Mouse (Mus musculus): ENCODE measurements around the gene Hscb. TPM values are rescaled to one million over a fixed set of nuclear protein-coding genes. Genes with fewer than 3 reads are reported as not detected.
A peak's percentile ranks its signal among the peaks of the same experiment; 100 is the strongest.
"Not testable (repeated sequence)": the region's sequence is repeated elsewhere in the genome, so short reads cannot be mapped to it uniquely, and the experiment has no call there.

Hscb gene
- polyA plus RNA-seq, 1 experiment from 2014 or later = 19.6 TPM

- 6% methylated on average over 4 of the region's 4 CpGs for WGBS
- Histone ChIP-seq H3K4me3 (ENCODE audit: low read depth, low read length) (peak overlapping the region; percentile 56), H3K9me3 (ENCODE audit: control insufficient read depth, low read length) (no peaks in the 10 kb centered on the region), H3K27ac (replicated peaks; ENCODE audit: low read depth, low read length) (peak overlapping the region; percentile 78), H3K27me3 (replicated peaks; ENCODE audit: control insufficient read depth, insufficient read depth, low read length) (no peaks in the 10 kb centered on the region), H3K9ac (ENCODE audit: low read depth, low read length) (peak overlapping the region; percentile 61), H3K4me2 (ENCODE audit: low read depth, low read length) (peak overlapping the region; percentile 68), H3K36me3 (ENCODE audit: control insufficient read depth, insufficient read depth, low read length) (peaks cover 17% of the 10 kb centered on the region), H3K4me1 (ENCODE audit: control insufficient read depth, insufficient read depth, low read length) (no peaks in the 10 kb centered on the region; the same call in 1 of the 2 replicates)
- ATAC-seq (ENCODE audit: low read depth) = no peak
- DNase-seq (ENCODE audit: low spot score) = peak; percentile 11
Measured at GRCm38 (mm10) chr5:110840465-110840864, 888 bp upstream of the Hscb start.

GRCm38 (mm10) chr5:110839038-110839677, 419 bp downstream of the Hscb start:
- H3K9me3 ChIP-seq (ENCODE audit: control insufficient read depth, low read length) = no peaks in the 10 kb centered on the region
- H3K4me3 ChIP-seq (ENCODE audit: low read depth, low read length) = peak overlapping the region; percentile 56
- DNase-seq (ENCODE audit: low spot score) = no peak
- peaks cover 13% of the 10 kb centered on the region for H3K36me3 ChIP-seq (ENCODE audit: control insufficient read depth, insufficient read depth, low read length)
- no peaks in the 10 kb centered on the region; the same call in 1 of the 2 replicates for H3K4me1 ChIP-seq (ENCODE audit: control insufficient read depth, insufficient read depth, low read length)
- peak overlapping the region; percentile 68 for H3K4me2 ChIP-seq (ENCODE audit: low read depth, low read length)
- peak overlapping the region; percentile 56 for H3K27ac ChIP-seq (replicated peaks; ENCODE audit: low read depth, low read length)
- no peaks in the 10 kb centered on the region for H3K27me3 ChIP-seq (replicated peaks; ENCODE audit: control insufficient read depth, insufficient read depth, low read length)
- peak; percentile 69 for ATAC-seq (ENCODE audit: low read depth)
- H3K9ac ChIP-seq (ENCODE audit: low read depth, low read length) = peak overlapping the region; percentile 63
- WGBS = 7% methylated on average over 28 of the region's 28 CpGs

GRCm38 (mm10) chr5:110838016-110838415, 1.6 kb downstream of the Hscb start:
- WGBS = 87% methylated on average over 5 of the region's 5 CpGs
- not testable (repeated sequence) for H3K27me3 ChIP-seq (replicated peaks; ENCODE audit: control insufficient read depth, insufficient read depth, low read length); H3K4me3 ChIP-seq (ENCODE audit: low read depth, low read length); DNase-seq (ENCODE audit: low spot score); H3K4me1 ChIP-seq (ENCODE audit: control insufficient read depth, insufficient read depth, low read length); H3K9me3 ChIP-seq (ENCODE audit: control insufficient read depth, low read length); H3K27ac ChIP-seq (replicated peaks; ENCODE audit: low read depth, low read length); H3K4me2 ChIP-seq (ENCODE audit: low read depth, low read length); H3K9ac ChIP-seq (ENCODE audit: low read depth, low read length); ATAC-seq (ENCODE audit: low read depth)
- H3K36me3 ChIP-seq (ENCODE audit: control insufficient read depth, insufficient read depth, low read length) = peaks cover 13% of the 10 kb centered on the region

- H3K27me3 ChIP-seq (replicated peaks; ENCODE audit: control insufficient read depth, insufficient read depth, low read length) = no peaks in the 10 kb centered on the region
- H3K36me3 ChIP-seq (ENCODE audit: control insufficient read depth, insufficient read depth, low read length) = peaks cover 7% of the 10 kb centered on the region; the same call in 1 of the 2 replicates
- H3K27ac ChIP-seq (replicated peaks; ENCODE audit: low read depth, low read length) = no peak overlapping the region
- H3K9ac ChIP-seq (ENCODE audit: low read depth, low read length) = no peak overlapping the region
- DNase-seq (ENCODE audit: low spot score) = peak; percentile 34
- 40% methylated on average over 3 of the region's 3 CpGs for WGBS
- H3K4me1 ChIP-seq (ENCODE audit: control insufficient read depth, insufficient read depth, low read length) = no peaks in the 10 kb centered on the region; the same call in 1 of the 2 replicates
- H3K4me2 ChIP-seq (ENCODE audit: low read depth, low read length) = no peak overlapping the region
- H3K9me3 ChIP-seq (ENCODE audit: control insufficient read depth, low read length) = no peaks in the 10 kb centered on the region
- no peak overlapping the region for H3K4me3 ChIP-seq (ENCODE audit: low read depth, low read length)
- ATAC-seq (ENCODE audit: low read depth) = no peak
Measured at GRCm38 (mm10) chr5:110835959-110836358, 3.6 kb downstream of the Hscb start.

DNA sequence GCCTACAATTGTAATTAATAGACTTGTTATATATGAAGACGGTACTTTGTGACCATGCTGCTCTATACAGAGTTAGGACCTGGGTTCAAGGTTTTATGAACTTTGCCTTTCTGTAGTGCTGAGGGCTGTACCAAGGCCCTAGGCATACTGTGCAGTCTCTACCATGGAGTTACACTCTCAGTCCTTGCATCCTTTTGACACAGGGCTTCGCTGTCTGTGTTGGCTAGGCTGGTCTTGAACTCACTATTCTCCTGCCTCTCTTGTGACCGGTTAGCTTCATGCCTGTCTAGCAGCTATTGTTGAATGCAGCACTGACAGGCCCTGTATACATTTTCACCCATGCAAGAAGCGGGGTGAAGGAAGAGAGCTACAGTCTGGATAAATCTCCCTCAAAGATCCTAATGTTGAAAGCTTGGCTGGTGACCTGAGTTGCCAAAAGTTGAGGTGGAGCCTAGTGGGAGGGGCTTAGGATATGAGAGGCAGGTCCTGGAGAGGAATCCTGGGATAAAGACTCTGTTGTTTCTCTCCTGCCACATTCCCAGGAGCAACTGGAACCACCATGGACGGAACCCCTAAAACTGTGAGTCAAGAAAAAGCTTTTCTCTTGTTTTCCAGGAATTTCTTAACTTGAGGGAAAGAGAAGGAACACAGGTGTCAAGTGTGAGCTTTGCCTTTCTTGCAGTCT, 8.4 kb downstream of the Hscb start:
- Histone ChIP-seq H3K4me2 (ENCODE audit: low read depth, low read length) (no peak overlapping the region), H3K4me1 (ENCODE audit: control insufficient read depth, insufficient read depth, low read length) (no peaks in the 10 kb centered on the region), H3K27ac (replicated peaks; ENCODE audit: low read depth, low read length) (no peak overlapping the region), H3K4me3 (ENCODE audit: low read depth, low read length) (no peak overlapping the region), H3K36me3 (ENCODE audit: control insufficient read depth, insufficient read depth, low read length) (peaks cover 12% of the 10 kb centered on the region; the same call in 1 of the 2 replicates), H3K9me3 (ENCODE audit: control insufficient read depth, low read length) (no peaks in the 10 kb centered on the region), H3K9ac (ENCODE audit: low read depth, low read length) (no peak overlapping the region), H3K27me3 (replicated peaks; ENCODE audit: control insufficient read depth, insufficient read depth, low read length) (no peaks in the 10 kb centered on the region)
- no peak for ATAC-seq (ENCODE audit: low read depth)
- 90% methylated on average over 5 of the region's 5 CpGs for WGBS
- DNase-seq (ENCODE audit: low spot score) = no peak

GRCm38 (mm10) chr5:110827576-110827975, 12.0 kb downstream of the Hscb start:
- Histone ChIP-seq H3K4me1 (ENCODE audit: control insufficient read depth, insufficient read depth, low read length) (no peaks in the 10 kb centered on the region), H3K27ac (replicated peaks; ENCODE audit: low read depth, low read length) (no peak overlapping the region), H3K4me3 (ENCODE audit: low read depth, low read length) (no peak overlapping the region), H3K9me3 (ENCODE audit: control insufficient read depth, low read length) (no peaks in the 10 kb centered on the region), H3K36me3 (ENCODE audit: control insufficient read depth, insufficient read depth, low read length) (peaks cover 6% of the 10 kb centered on the region; the same call in 1 of the 2 replicates), H3K4me2 (ENCODE audit: low read depth, low read length) (no peak overlapping the region), H3K27me3 (replicated peaks; ENCODE audit: control insufficient read depth, insufficient read depth, low read length) (no peaks in the 10 kb centered on the region), H3K9ac (ENCODE audit: low read depth, low read length) (no peak overlapping the region)
- WGBS = 85% methylated on average over 5 of the region's 5 CpGs
- ATAC-seq (ENCODE audit: low read depth) = no peak
- DNase-seq (ENCODE audit: low spot score) = no peak

DNA sequence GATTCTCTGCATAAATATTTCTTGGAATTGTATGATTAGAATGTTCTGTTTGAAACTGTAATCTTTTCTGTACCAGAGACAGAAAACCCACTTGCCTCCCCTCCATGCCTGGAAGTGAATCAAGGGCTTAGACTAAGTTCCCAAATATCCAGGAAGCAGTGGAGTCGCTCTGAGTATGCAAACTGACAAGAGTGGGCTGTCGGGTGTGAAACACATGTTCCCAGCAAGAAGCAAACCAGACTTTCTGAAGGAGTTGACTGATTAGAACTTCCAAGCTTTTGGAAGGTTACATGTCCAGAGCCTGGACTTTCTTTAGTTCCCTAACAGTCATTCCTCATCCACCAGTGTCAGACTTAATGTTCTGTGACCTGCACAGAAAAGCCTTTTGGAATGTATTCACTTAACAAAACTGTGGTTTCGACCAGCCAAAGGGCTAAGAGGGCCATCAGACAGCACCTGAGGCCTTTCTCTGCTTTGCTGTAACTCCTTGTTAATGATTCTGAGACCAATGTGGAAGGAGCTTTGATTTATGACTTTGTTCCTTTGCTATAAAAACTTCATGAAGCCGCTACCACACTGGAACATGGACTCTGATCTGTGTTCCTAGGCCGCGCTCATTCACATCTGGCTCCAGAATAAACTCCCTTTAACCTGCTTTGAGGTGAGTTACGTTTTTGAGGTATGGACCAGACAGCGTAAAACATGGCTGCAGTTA, 12.6 kb downstream of the Hscb start:
- no peak for ATAC-seq (ENCODE audit: low read depth)
- 87% methylated on average over 8 of the region's 8 CpGs for WGBS

GRCm38 (mm10) chr5:110824421-110824820, 15.2 kb downstream of the Hscb start:
- 87% methylated on average over 4 of the region's 4 CpGs for WGBS

More for the DNA sequence above, 12.6 kb downstream of the Hscb start:
- Histone ChIP-seq H3K27ac (replicated peaks; ENCODE audit: low read depth, low read length) (no peak overlapping the region), H3K9me3 (ENCODE audit: control insufficient read depth, low read length) (no peaks in the 10 kb centered on the region), H3K27me3 (replicated peaks; ENCODE audit: control insufficient read depth, insufficient read depth, low read length) (no peaks in the 10 kb centered on the region), H3K9ac (ENCODE audit: low read depth, low read length) (no peak overlapping the region), H3K4me3 (ENCODE audit: low read depth, low read length) (no peak overlapping the region), H3K4me1 (ENCODE audit: control insufficient read depth, insufficient read depth, low read length) (no peaks in the 10 kb centered on the region), H3K4me2 (ENCODE audit: low read depth, low read length) (no peak overlapping the region), H3K36me3 (ENCODE audit: control insufficient read depth, insufficient read depth, low read length) (peaks cover 6% of the 10 kb centered on the region; the same call in 1 of the 2 replicates)
- DNase-seq (ENCODE audit: low spot score) = no peak

More at GRCm38 (mm10) chr5:110824421-110824820, 15.2 kb downstream of the Hscb start:
- Histone ChIP-seq H3K4me3 (ENCODE audit: low read depth, low read length) (no peak overlapping the region), H3K4me1 (ENCODE audit: control insufficient read depth, insufficient read depth, low read length) (no peaks in the 10 kb centered on the region), H3K27me3 (replicated peaks; ENCODE audit: control insufficient read depth, insufficient read depth, low read length) (no peaks in the 10 kb centered on the region), H3K9ac (ENCODE audit: low read depth, low read length) (no peak overlapping the region), H3K9me3 (ENCODE audit: control insufficient read depth, low read length) (no peaks in the 10 kb centered on the region), H3K36me3 (ENCODE audit: control insufficient read depth, insufficient read depth, low read length) (no peaks in the 10 kb centered on the region), H3K27ac (replicated peaks; ENCODE audit: low read depth, low read length) (no peak overlapping the region), H3K4me2 (ENCODE audit: low read depth, low read length) (no peak overlapping the region)
- ATAC-seq (ENCODE audit: low read depth) (no peak), DNase-seq (ENCODE audit: low spot score) (no peak)
